Mouse (Mus musculus) CH12.LX (cell line): Measurements from ENCODE around the gene Zbed3. TPM values are rescaled to one million over a fixed set of nuclear protein-coding genes. Genes with fewer than 3 reads are reported as not detected.
A peak's percentile ranks its signal among the peaks of the same experiment; 100 is the strongest.

Experiments used
- DNase-seq: peaks from one replicate; pipeline ENCODE4 v3.0.0-alpha.2; 2013; ENCODE audit errors: extremely low read depth
- H3K27ac ChIP-seq: 2 replicates; pipeline ENCODE4 v1.5.1; 2012; ENCODE audit warnings: low read depth, mild to moderate bottlenecking, control low read depth, moderate library complexity; ENCODE audit not compliant: insufficient read depth
- H3K27me3 ChIP-seq: replicated peaks from 2 replicates; pipeline ENCODE3; 2012; ENCODE audit warnings: inconsistent platforms
- H3K36me3 ChIP-seq, 2 experiments: replicated peaks in 1 of 2; 2 replicates each; pipeline versions ENCODE3 to v1.6.1; 2012; ENCODE audit warnings: inconsistent platforms in 1 of 2, low read length in 1 of 2, mild to moderate bottlenecking in 1 of 2, mixed read lengths in 1 of 2, moderate library complexity in 1 of 2; ENCODE audit not compliant: control insufficient read depth in 1 of 2, insufficient read depth in 1 of 2
- H3K4me1 ChIP-seq, 2 experiments: 2 replicates each; pipeline ENCODE4 v1.6.1; 2012; ENCODE audit warnings: inconsistent platforms in 1 of 2, moderate library complexity in 1 of 2; ENCODE audit not compliant: insufficient read depth in 2 of 2, control insufficient read depth in 1 of 2
- H3K4me2 ChIP-seq: 2 replicates; pipeline ENCODE4 v1.6.1; 2012; ENCODE audit warnings: low read depth, mild to moderate bottlenecking, control low read depth; ENCODE audit not compliant: poor library complexity, insufficient read depth, severe bottlenecking
- H3K4me3 ChIP-seq, 3 experiments: fragments of 150-350 bp in 1 of 3; sonication (generic) in 1 of 3; replicated peaks in 1 of 3; 2 replicates each; pipeline versions ENCODE3 to v1.5.1; 2011 to 2012; ENCODE audit warnings: low read depth in 2 of 3, low read length in 2 of 3, mild to moderate bottlenecking in 2 of 3, moderate library complexity in 2 of 3, control low read depth in 1 of 3, improper control_type of control experiment in 1 of 3, inconsistent platforms in 1 of 3, mixed read lengths in 1 of 3; ENCODE audit not compliant: poor library complexity in 1 of 3
- H3K79me2 ChIP-seq: replicated peaks from 2 replicates; pipeline ENCODE4 v1.6.1; 2012; ENCODE audit warnings: mild to moderate bottlenecking, moderate library complexity; ENCODE audit not compliant: control insufficient read depth, poor library complexity, insufficient read depth, severe bottlenecking; ENCODE audit errors: extremely low read depth
- H3K9ac ChIP-seq: 2 replicates; pipeline ENCODE4 v1.6.1; 2012; ENCODE audit warnings: low read depth, mild to moderate bottlenecking, control low read depth, moderate library complexity; ENCODE audit not compliant: insufficient read depth
- H3K9me3 ChIP-seq: replicated peaks from 2 replicates; pipeline ENCODE3; 2012; ENCODE audit warnings: low read length, inconsistent platforms, mixed read lengths
- BHLHE40 ChIP-seq: IDR thresholded peaks from 2 replicates; pipeline ENCODE4 v1.6.1; 2011; ENCODE audit warnings: mild to moderate bottlenecking, low read depth, low read length, improper control_type of control experiment
- CHD1 ChIP-seq: IDR thresholded peaks from 2 replicates; pipeline ENCODE4 v1.6.1; 2012; ENCODE audit warnings: low read depth, low read length, improper control_type of control experiment, inconsistent platforms
- CTCF ChIP-seq, 2 experiments: IDR thresholded peaks in 1 of 2; conservative IDR thresholded peaks in 1 of 2; 2 replicates each; pipeline ENCODE4 v1.5.1; 2011 to 2012; ENCODE audit warnings: low read depth in 2 of 2, low read length in 2 of 2, improper control_type of control experiment in 1 of 2, inconsistent platforms in 1 of 2, mild to moderate bottlenecking in 1 of 2, moderate library complexity in 1 of 2
- E2F4 ChIP-seq: IDR thresholded peaks from 2 replicates; pipeline ENCODE4 v1.6.1; 2011; ENCODE audit warnings: low read depth, low read length, improper control_type of control experiment; ENCODE audit not compliant: insufficient replicate concordance
- ELF1 ChIP-seq: IDR thresholded peaks from 2 replicates; pipeline ENCODE4 v1.6.1; 2014; ENCODE audit warnings: low read depth, mild to moderate bottlenecking, inconsistent platforms, low read length, improper control_type of control experiment
- ETS1 ChIP-seq: conservative IDR thresholded peaks from 2 replicates; pipeline ENCODE4 v1.6.1; 2012; ENCODE audit warnings: low read depth, mild to moderate bottlenecking, inconsistent platforms, low read length, improper control_type of control experiment, moderate library complexity
- IRF4 ChIP-seq: IDR thresholded peaks from 2 replicates; pipeline ENCODE4 v1.6.1; 2014; ENCODE audit warnings: low read depth, mild to moderate bottlenecking, inconsistent platforms, low read length, improper control_type of control experiment
- MAX ChIP-seq: IDR thresholded peaks from 2 replicates; pipeline ENCODE4 v1.6.1; 2011; ENCODE audit warnings: low read length, improper control_type of control experiment
- MYC ChIP-seq: IDR thresholded peaks from 2 replicates; pipeline ENCODE4 v1.6.1; 2011; ENCODE audit warnings: low read depth, mild to moderate bottlenecking, improper control_type of control experiment, low read length
- NELFE ChIP-seq: IDR thresholded peaks from 2 replicates; pipeline ENCODE4 v1.6.1; 2011; ENCODE audit warnings: low read depth, low read length, improper control_type of control experiment
- PAX5 ChIP-seq: IDR thresholded peaks from 2 replicates; pipeline ENCODE4 v1.6.1; 2012; ENCODE audit warnings: low read length, inconsistent platforms, mixed read lengths
- RAD21 ChIP-seq: IDR thresholded peaks from 2 replicates; pipeline ENCODE4 v1.6.1; 2011; ENCODE audit warnings: low read depth, mild to moderate bottlenecking, low read length, improper control_type of control experiment, moderate library complexity
- RCOR1 ChIP-seq: conservative IDR thresholded peaks from 2 replicates; pipeline ENCODE4 v1.6.1; 2012; ENCODE audit warnings: low read depth, mild to moderate bottlenecking, inconsistent platforms, low read length, improper control_type of control experiment
- TCF12 ChIP-seq: IDR thresholded peaks from 2 replicates; pipeline ENCODE4 v1.6.1; 2014; ENCODE audit warnings: low read depth, mild to moderate bottlenecking, inconsistent platforms, low read length, improper control_type of control experiment
- USF1 ChIP-seq: IDR thresholded peaks from 2 replicates; pipeline ENCODE4 v1.6.1; 2014; ENCODE audit warnings: low read depth, mild to moderate bottlenecking, inconsistent platforms, low read length, improper control_type of control experiment
- ZC3H11A ChIP-seq: IDR thresholded peaks from 2 replicates; pipeline ENCODE4 v1.6.1; 2012; ENCODE audit warnings: low read depth, mild to moderate bottlenecking, inconsistent platforms, low read length, improper control_type of control experiment
- ZKSCAN1 ChIP-seq: IDR thresholded peaks from 2 replicates; pipeline ENCODE4 v1.6.1; 2012; ENCODE audit warnings: low read depth, inconsistent platforms, low read length, improper control_type of control experiment, borderline replicate concordance
- ZMIZ1 ChIP-seq: IDR thresholded peaks from 2 replicates; pipeline ENCODE4 v1.6.1; 2012; ENCODE audit warnings: low read depth, mild to moderate bottlenecking, inconsistent platforms, low read length, improper control_type of control experiment
- dilution Hi-C: fragments of 300-500 bp; cut with MboI; formaldehyde crosslinking; loops from 2 replicates; pipeline ENCODE4 v1.14.3; 2020; ENCODE audit warnings: low sequenced_read_pairs; ENCODE audit not compliant: extremely low pct_unique_long_range_greater_than_20kb, extremely low pct_ligation_motif_present
- in situ Hi-C: fragments of 300-500 bp; cut with MboI; formaldehyde crosslinking; loops from 3 replicates; pipeline ENCODE4 v1.14.3; 2019; ENCODE audit warnings: low sequenced_read_pairs, low pct_ligation_motif_present, low pct_unique_long_range_greater_than_20kb, mixed read lengths
- polyA plus RNA-seq: library from polyadenylated mRNA; unstranded; fragments of >175 nt; gene quantifications from 2 replicates; pipeline ENCODE4 v1.2.1, GENCODE M21; 2012; ENCODE audit warnings: low read depth; ENCODE audit not compliant: insufficient read length
- total RNA-seq, 2 experiments: library from RNA; depleted of rRNA; stranded (reverse); fragments of 300-350 nt in 1 of 2; fragments of >200 nt in 1 of 2; gene quantifications; 2 replicates each; pipeline ENCODE4 v1.2.3; 2012 to 2014

Gene Zbed3
- total and polyA plus RNA-seq, 3 experiments = 7.6 to 50.3 (median 8.2) TPM

DNA sequence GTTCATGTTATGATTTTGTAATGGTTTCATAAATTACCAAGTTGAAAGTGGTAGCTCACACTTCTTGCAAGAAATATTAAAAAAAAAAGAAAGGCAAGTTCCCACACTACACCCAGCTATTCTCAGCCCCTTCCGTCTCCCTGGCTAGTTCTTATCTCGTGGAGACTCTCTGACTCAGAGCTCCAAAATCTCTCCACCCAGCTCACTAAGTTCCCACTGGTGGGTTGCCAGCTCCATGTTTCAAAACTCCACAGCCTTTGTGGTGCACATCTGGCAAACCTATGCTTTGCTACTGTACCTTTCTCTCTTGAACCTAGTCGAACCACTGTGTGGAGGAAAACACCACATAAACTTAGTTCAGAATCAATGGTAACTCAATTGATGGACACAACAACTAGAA is 55.3 kb downstream of the Zbed3 start:
- no peaks in the 10 kb centered on the region for H3K27me3 ChIP-seq
- no peak for DNase-seq
- peaks cover 12% of the 10 kb centered on the region for H3K79me2 ChIP-seq
- H3K4me2 ChIP-seq = no peak overlapping the region
- no peak overlapping the region for H3K9ac ChIP-seq
- no peak overlapping the region for H3K27ac ChIP-seq
- in situ Hi-C loops (no loop called here), dilution Hi-C loops (no loop called here)
- TF ChIP-seq NELFE (no peak), ZC3H11A (no peak), ZMIZ1 (no peak), IRF4 (no peak), TCF12 (no peak), E2F4 (no peak), USF1 (no peak), CTCF (conservative IDR thresholded peaks at IDR 0.05 in 1 of 2, IDR thresholded peaks at IDR 0.05 in 1 of 2; ENCODE audit: low read depth in 2 of 2, low read length in 2 of 2) (no peak), PAX5 (no peak), BHLHE40 (no peak)
- no peaks in the 10 kb centered on the region for H3K36me3 ChIP-seq
- no peaks in the 10 kb centered on the region for H3K9me3 ChIP-seq
- no peak overlapping the region for H3K4me3 ChIP-seq
- peaks cover 4 to 16% of the 10 kb centered on the region in 2 experiments; a peak in 3 of 4 replicates for H3K4me1 ChIP-seq

DNA sequence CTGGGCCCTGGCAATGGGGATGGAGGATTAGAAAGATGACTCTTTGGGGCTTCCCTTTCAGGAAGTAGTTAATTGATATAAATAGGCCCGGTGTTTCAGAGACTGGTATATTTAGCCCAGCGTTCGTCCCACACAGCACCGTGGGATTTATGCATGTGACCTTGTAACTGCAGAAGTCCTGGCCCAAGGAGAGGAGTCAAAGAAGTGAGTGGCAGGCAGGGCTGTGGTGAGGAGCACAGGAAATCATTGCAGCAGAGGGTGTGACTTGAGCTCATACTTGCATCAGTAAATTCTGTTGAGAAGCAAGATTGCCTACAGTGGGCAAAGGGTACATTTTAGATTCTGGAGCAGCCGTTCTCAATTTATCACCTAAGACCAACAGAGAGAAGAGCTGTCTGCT is 59.0 kb downstream of the Zbed3 start:
- Histone ChIP-seq H3K4me2 (no peak overlapping the region), H3K27ac (no peak overlapping the region)

More for the DNA sequence above, 59.0 kb downstream of the Zbed3 start:
- Histone ChIP-seq H3K9ac (no peak overlapping the region), H3K36me3 (no peaks in the 10 kb centered on the region), H3K79me2 (no peaks in the 10 kb centered on the region), H3K4me3 (no peak overlapping the region), H3K9me3 (no peaks in the 10 kb centered on the region), H3K4me1 (peaks cover 7 to 11% of the 10 kb centered on the region in 2 experiments; a peak in 3 of 4 replicates), H3K27me3 (no peaks in the 10 kb centered on the region)
- DNase-seq = peak; percentile 44
- dilution Hi-C loops = no loop called here
- TF ChIP-seq MAX (no peak), NELFE (no peak), ZC3H11A (no peak), BHLHE40 (0 out of 2 replicates have a peak, but pooled peaks have one; percentile 17), ETS1 (0 out of 2 replicates have a peak, but pooled peaks have one; percentile 5), RAD21 (no peak), CTCF (conservative IDR thresholded peaks at IDR 0.05 in 1 of 2, IDR thresholded peaks at IDR 0.05 in 1 of 2; ENCODE audit: low read depth in 2 of 2, low read length in 2 of 2) (no peak), CHD1 (no peak), MYC (no peak), ELF1 (no peak), RCOR1 (no peak), ZKSCAN1 (no peak)
- in situ Hi-C loops = no loop called here

Other genes starting within 250 kb of the Zbed3 start
- 0.25 and 0.76 TPM in 2 replicates for gene Pde8b, start 73.3 kb upstream of the Zbed3 start, total RNA-seq (2012; rRNA removed)
- gene Pde8b, start 73.3 kb upstream of the Zbed3 start, total RNA-seq (2014; rRNA removed) = 0.93 and 0.99 TPM in 2 replicates
- 2.0 and 2.5 TPM in 2 replicates for gene Pde8b, start 73.3 kb upstream of the Zbed3 start, polyA plus RNA-seq
- 49.1 and 65.4 TPM in 2 replicates for gene Aggf1, start 51.7 kb downstream of the Zbed3 start, total RNA-seq (2012; rRNA removed)
- gene Aggf1, start 51.7 kb downstream of the Zbed3 start, total RNA-seq (2014; rRNA removed) = 47.3 and 52.0 TPM in 2 replicates
- gene Aggf1, start 51.7 kb downstream of the Zbed3 start, polyA plus RNA-seq = 68.6 and 73.4 TPM in 2 replicates
- not detected in 2 replicates for gene Crhbp, start 121.3 kb downstream of the Zbed3 start, total RNA-seq (2012; rRNA removed)
- not detected in 2 replicates for gene Crhbp, start 121.3 kb downstream of the Zbed3 start, total RNA-seq (2014; rRNA removed)
- gene Crhbp, start 121.3 kb downstream of the Zbed3 start, polyA plus RNA-seq = not detected in 2 replicates
- gene S100z, start 155.1 kb downstream of the Zbed3 start, total RNA-seq (2012; rRNA removed) = not detected in 2 replicates
- gene S100z, start 155.1 kb downstream of the Zbed3 start, total RNA-seq (2014; rRNA removed) = not detected in 2 replicates
- not detected in 2 replicates for gene S100z, start 155.1 kb downstream of the Zbed3 start, polyA plus RNA-seq
- gene F2rl1, start 201.6 kb downstream of the Zbed3 start, total RNA-seq (2012; rRNA removed) = not detected in 2 replicates
- gene F2rl1, start 201.6 kb downstream of the Zbed3 start, total RNA-seq (2014; rRNA removed) = not detected in 2 replicates
- gene F2rl1, start 201.6 kb downstream of the Zbed3 start, polyA plus RNA-seq = not detected in 2 replicates